Mouse (Mus musculus) G1E-ER4 (cell line): ENCODE results near the gene Vmn2r107. TPM values are rescaled to one million over a fixed set of nuclear protein-coding genes. Genes with fewer than 3 reads are reported as not detected.

Experiments used
- GATA1 ChIP-seq: IDR thresholded peaks from one replicate; pipeline ENCODE4 v1.8.0; 2012; ENCODE audit warnings: low read length, inconsistent platforms
- polyA plus RNA-seq: library from polyadenylated mRNA; stranded (reverse); fragments of >175 nt; gene quantifications from 2 replicates; pipeline ENCODE4 v1.2.3, GENCODE M21; 2012

The Vmn2r107 gene
- not detected in 2 replicates for polyA plus RNA-seq

DNA sequence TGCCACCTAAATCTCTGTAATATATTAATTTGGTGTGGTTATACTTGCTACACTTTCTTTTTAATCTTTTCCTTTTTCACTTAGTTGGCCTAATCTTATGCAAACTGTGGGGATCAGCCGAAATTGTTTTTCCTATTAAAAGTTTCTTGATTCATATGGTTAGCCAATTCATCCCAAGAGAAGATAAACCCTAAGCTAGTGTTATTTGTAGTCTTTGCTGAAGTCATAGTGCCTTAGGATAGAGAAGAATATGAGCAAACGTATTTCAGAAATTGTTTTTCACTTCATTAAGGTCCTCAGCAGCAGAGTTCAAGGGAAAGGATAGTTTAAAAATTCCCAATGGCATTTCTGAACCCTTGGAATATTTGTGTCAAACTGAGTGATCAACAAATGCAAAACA is at the start of gene Vmn2r107:
Gene Vmn2r107 (plus strand): TSS at position 301 of the 400 bp plus-strand sequence.
- no peak for TF ChIP-seq GATA1

DNA sequence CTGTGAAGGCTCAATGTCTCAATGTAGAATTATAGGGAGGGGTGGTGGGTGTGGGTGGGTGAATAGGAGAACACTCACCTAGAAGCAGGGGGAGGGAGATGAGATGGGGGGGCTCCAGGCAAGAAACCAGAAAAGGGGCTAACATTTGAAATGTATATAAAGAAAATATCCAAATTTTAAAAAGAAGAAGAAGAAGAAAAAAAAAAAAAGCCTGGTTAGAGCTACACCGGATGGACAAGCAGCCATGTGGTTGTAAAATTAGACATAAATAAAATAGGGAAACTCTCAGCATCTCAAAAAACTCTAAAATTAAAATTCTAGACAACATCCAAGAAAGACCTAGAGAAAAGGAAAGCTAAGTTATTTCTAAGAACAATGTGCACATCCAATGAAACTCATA is 39.3 kb upstream of the Vmn2r107 start:
- TF ChIP-seq GATA1, result no peak

DNA sequence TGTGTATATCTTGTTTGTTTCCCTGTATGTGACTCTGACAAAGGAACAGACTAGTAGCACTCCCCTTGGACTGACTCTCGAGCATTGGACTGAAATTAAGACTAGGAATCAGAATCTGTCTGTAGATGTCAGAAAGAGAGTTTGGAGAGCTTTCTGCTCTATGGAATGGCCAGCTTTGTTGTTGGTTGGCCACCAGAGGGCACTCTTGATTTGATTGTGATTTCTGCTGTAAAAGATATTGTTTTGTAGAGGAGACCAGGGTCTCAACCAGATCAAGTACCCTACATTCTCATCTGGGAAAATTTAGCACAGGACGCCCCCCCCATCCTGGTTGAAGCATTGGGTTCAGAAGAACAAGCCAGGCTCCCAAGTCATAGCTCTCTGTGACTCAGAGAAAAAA is 54.1 kb downstream of the Vmn2r107 start:
- no peak for TF ChIP-seq GATA1

DNA sequence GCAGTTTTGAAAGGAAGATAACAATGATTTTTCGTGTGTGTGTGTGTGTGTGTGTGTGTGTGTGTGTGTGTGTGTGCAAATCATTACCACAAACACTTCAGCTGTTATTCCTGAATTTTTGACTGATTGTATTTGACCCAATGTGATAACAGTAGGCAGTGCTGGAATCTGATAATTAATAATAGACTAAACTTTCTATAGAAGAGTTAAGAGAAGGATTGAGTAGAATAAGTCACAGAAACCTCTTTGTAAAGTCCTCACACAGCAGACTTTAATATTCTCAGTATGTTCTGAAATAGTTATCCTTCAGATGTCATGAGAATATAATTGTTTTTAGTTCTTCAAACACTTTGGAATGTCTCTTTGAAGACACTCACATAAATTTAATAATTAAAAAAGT is 68.8 kb downstream of the Vmn2r107 start, which contains the start of gene Vmn1r224:
Gene Vmn1r224 (plus strand): TSS at position 301 of the 400 bp plus-strand sequence.
- TF ChIP-seq GATA1, result no peak

Other genes with a start within 250 kb of the Vmn2r107 start
- not detected in 2 replicates for gene Fpr-rs7, start 231.0 kb upstream of the Vmn2r107 start, polyA plus RNA-seq
- not detected in 2 replicates for gene Fpr-rs6, start 162.1 kb upstream of the Vmn2r107 start, polyA plus RNA-seq
- not detected in 2 replicates for gene Vmn2r105, start 110.2 kb upstream of the Vmn2r107 start, polyA plus RNA-seq
- not detected in 2 replicates for gene Vmn2r106, start 59.7 kb upstream of the Vmn2r107 start, polyA plus RNA-seq
- gene Vmn1r224, start 68.9 kb downstream of the Vmn2r107 start, polyA plus RNA-seq, result not detected in 2 replicates
- gene Vmn2r108, start 136.1 kb downstream of the Vmn2r107 start, polyA plus RNA-seq, result not detected in 2 replicates
- gene Vmn1r225, start 152.9 kb downstream of the Vmn2r107 start, polyA plus RNA-seq, result not detected in 2 replicates
- not detected in 2 replicates for gene Vmn2r109, start 219.5 kb downstream of the Vmn2r107 start, polyA plus RNA-seq